Mouse (Mus musculus) small intestine, adult 2 months (tissue): ENCODE measurements around the gene Mdga1. TPM values are rescaled to one million over a fixed set of nuclear protein-coding genes. Genes with fewer than 3 reads are reported as not detected.

Experiments used
- H3K27ac ChIP-seq: fragments of 200-500 bp; 2 replicates; pipeline ENCODE4 v1.5.1; 2012; ENCODE audit warnings: low read depth, low read length, control low read depth, inconsistent platforms; ENCODE audit not compliant: insufficient read depth
- H3K27me3 ChIP-seq: fragments of 200-500 bp; 2 replicates; pipeline ENCODE4 v1.6.1; 2012; ENCODE audit warnings: mild to moderate bottlenecking, moderate library complexity, low read length, inconsistent platforms; ENCODE audit not compliant: control insufficient read depth, insufficient read depth
- H3K36me3 ChIP-seq: fragments of 200-500 bp; 2 replicates; pipeline ENCODE4 v1.6.1; 2012; ENCODE audit warnings: mild to moderate bottlenecking, low read length, control low read depth, inconsistent platforms; ENCODE audit not compliant: control insufficient read depth, insufficient read depth
- H3K4me1 ChIP-seq: fragments of 200-500 bp; 2 replicates; pipeline ENCODE4 v1.6.1; 2012; ENCODE audit warnings: low read length, inconsistent platforms, mixed read lengths; ENCODE audit not compliant: control insufficient read depth, insufficient read depth, insufficient read length
- H3K4me3 ChIP-seq: fragments of 200-500 bp; 2 replicates; pipeline ENCODE4 v1.5.1; 2012; ENCODE audit warnings: low read depth, mild to moderate bottlenecking, control low read depth, inconsistent platforms, low read length, moderate library complexity
- CTCF ChIP-seq: fragments of 200-500 bp; IDR thresholded peaks from 2 replicates; pipeline ENCODE4 v1.5.1; 2012; ENCODE audit warnings: low read depth, mild to moderate bottlenecking, control low read depth, inconsistent platforms, low read length, moderate library complexity, mixed read lengths; ENCODE audit not compliant: insufficient replicate concordance, insufficient read length; ENCODE audit errors: extremely low read depth
- POLR2A ChIP-seq: fragments of 200-500 bp; IDR thresholded peaks from 2 replicates; pipeline ENCODE4 v1.6.1; 2012; ENCODE audit warnings: low read depth, mild to moderate bottlenecking, control low read depth, inconsistent platforms, low read length, moderate library complexity
- WGBS: fragments of 180-500 bp; shearing (Covaris S2); methylation state at CpG from one replicate; pipeline ENCODE4 v1.1.7; 2018; 5-methylcytosine and 5-hydroxymethylcytosine counted together
- polyA plus RNA-seq: library from polyadenylated mRNA; depleted of rRNA; stranded (reverse); fragments of >200 nt; gene quantifications from 2 replicates; pipeline ENCODE4 v1.2.3, GENCODE M21; 2012

Gene Mdga1
- polyA plus RNA-seq, 1 experiment, result 1.1 TPM

GRCm38 (mm10) chr17:30005103-30005443 lies 35.2 kb upstream of the Mdga1 start:
- TF ChIP-seq CTCF, result no peak
- TF ChIP-seq POLR2A, result no peak
- Histone ChIP-seq H3K4me1 (peaks cover 24% of the 10 kb centered on the region; the same call in 1 of the 2 replicates), H3K27me3 (no peaks in the 10 kb centered on the region), H3K27ac (no peak overlapping the region), H3K36me3 (no peaks in the 10 kb centered on the region), H3K4me3 (peak overlapping the region; percentile 93)
- 3% methylated on average over 29 of the region's 47 CpGs for WGBS

- no peaks in the 10 kb centered on the region for H3K27me3 ChIP-seq
- WGBS, result under 1% methylated on average over 76 of the region's 93 CpGs
- H3K4me3 ChIP-seq, result peak within 1 kb of the TSS; percentile 93
- peak within 1 kb of the TSS; percentile 99 for H3K27ac ChIP-seq
- H3K4me1 ChIP-seq, result peaks cover 19% of the 10 kb centered on the region; the same call in 1 of the 2 replicates
- no peaks in the 10 kb centered on the region for H3K36me3 ChIP-seq
- no peak for TF ChIP-seq CTCF
- peak; percentile 72 for TF ChIP-seq POLR2A
Measured at GRCm38 (mm10) chr17:30004203-30005102, 34.6 kb upstream of the Mdga1 start, which contains the start of gene Zfand3. TSS of gene Zfand3 (plus strand) at chr17:30004733.

GRCm38 (mm10) chr17:29998566-29999295 lies 28.8 kb upstream of the Mdga1 start:
- Histone ChIP-seq H3K4me3 (no peak overlapping the region), H3K4me1 (peaks cover 2% of the 10 kb centered on the region; the same call in 1 of the 2 replicates), H3K27me3 (no peaks in the 10 kb centered on the region), H3K36me3 (no peaks in the 10 kb centered on the region), H3K27ac (no peak overlapping the region)
- WGBS, result 90% methylated on average over 24 of the region's 24 CpGs
- TF ChIP-seq POLR2A (no peak), CTCF (no peak)

- TF ChIP-seq CTCF (no peak), POLR2A (no peak)
- Histone ChIP-seq H3K4me3 (no peak overlapping the region), H3K27me3 (no peaks in the 10 kb centered on the region), H3K27ac (no peak overlapping the region), H3K4me1 (no peaks in the 10 kb centered on the region), H3K36me3 (no peaks in the 10 kb centered on the region)
- 84% methylated on average over 7 of the region's 7 CpGs for WGBS
Measured at GRCm38 (mm10) chr17:29997726-29998125, 27.8 kb upstream of the Mdga1 start.

- no peak overlapping the region for H3K4me3 ChIP-seq
- H3K27me3 ChIP-seq, result no peaks in the 10 kb centered on the region
- no peaks in the 10 kb centered on the region for H3K4me1 ChIP-seq
- H3K36me3 ChIP-seq, result no peaks in the 10 kb centered on the region
- 93% methylated on average over 5 of the region's 5 CpGs for WGBS
- TF ChIP-seq POLR2A (no peak), CTCF (no peak)
- no peak overlapping the region for H3K27ac ChIP-seq
Measured at GRCm38 (mm10) chr17:29995986-29996385, 26.1 kb upstream of the Mdga1 start.

GRCm38 (mm10) chr17:29994459-29994858 lies 24.6 kb upstream of the Mdga1 start:
- no peaks in the 10 kb centered on the region for H3K27me3 ChIP-seq
- 76% methylated on average over 4 of the region's 4 CpGs for WGBS
- no peaks in the 10 kb centered on the region for H3K4me1 ChIP-seq
- no peak overlapping the region for H3K27ac ChIP-seq
- no peak overlapping the region for H3K4me3 ChIP-seq
- no peaks in the 10 kb centered on the region for H3K36me3 ChIP-seq
- TF ChIP-seq CTCF (no peak), POLR2A (no peak)

- WGBS, result 70% methylated on average over 3 of the region's 3 CpGs
- Histone ChIP-seq H3K4me1 (no peaks in the 10 kb centered on the region), H3K27me3 (no peaks in the 10 kb centered on the region), H3K4me3 (no peak overlapping the region), H3K36me3 (no peaks in the 10 kb centered on the region), H3K27ac (no peak overlapping the region)
- no peak for TF ChIP-seq POLR2A
- no peak for TF ChIP-seq CTCF
Measured at GRCm38 (mm10) chr17:29994011-29994410, 24.1 kb upstream of the Mdga1 start.
